Mouse (Mus musculus) C2C12 (cell line): ENCODE data around the gene Tdrkh.

Experiments
- CEBPB ChIP-seq: IDR thresholded peaks from one replicate; pipeline ENCODE4 v1.6.1; 2011; ENCODE audit warnings: low read depth, mild to moderate bottlenecking, control low read depth, moderate library complexity
- CTCF ChIP-seq: IDR thresholded peaks from one replicate; pipeline ENCODE4 v1.5.1; 2011; ENCODE audit not compliant: control insufficient read depth, insufficient read depth, insufficient read length
- FOSL1 ChIP-seq: IDR thresholded peaks from one replicate; pipeline ENCODE4 v1.8.0; 2011; ENCODE audit warnings: mild to moderate bottlenecking, low read length; ENCODE audit not compliant: poor library complexity, insufficient read depth, severe bottlenecking
- MAX ChIP-seq: IDR thresholded peaks from one replicate; pipeline ENCODE4 v1.6.1; 2011; ENCODE audit warnings: mild to moderate bottlenecking, control low read depth
- MYOD1 ChIP-seq: IDR thresholded peaks from one replicate; pipeline ENCODE4 v1.6.1; 2011; ENCODE audit warnings: low read depth; ENCODE audit not compliant: control insufficient read depth, insufficient read length
- MYOG ChIP-seq: IDR thresholded peaks from one replicate; pipeline ENCODE4 v1.6.1; 2011; ENCODE audit not compliant: control insufficient read depth, insufficient read length; ENCODE audit errors: extremely low read depth
- USF1 ChIP-seq: IDR thresholded peaks from one replicate; pipeline ENCODE4 v1.6.1; 2011; ENCODE audit warnings: low read depth, mild to moderate bottlenecking, control low read depth, moderate library complexity

DNA sequence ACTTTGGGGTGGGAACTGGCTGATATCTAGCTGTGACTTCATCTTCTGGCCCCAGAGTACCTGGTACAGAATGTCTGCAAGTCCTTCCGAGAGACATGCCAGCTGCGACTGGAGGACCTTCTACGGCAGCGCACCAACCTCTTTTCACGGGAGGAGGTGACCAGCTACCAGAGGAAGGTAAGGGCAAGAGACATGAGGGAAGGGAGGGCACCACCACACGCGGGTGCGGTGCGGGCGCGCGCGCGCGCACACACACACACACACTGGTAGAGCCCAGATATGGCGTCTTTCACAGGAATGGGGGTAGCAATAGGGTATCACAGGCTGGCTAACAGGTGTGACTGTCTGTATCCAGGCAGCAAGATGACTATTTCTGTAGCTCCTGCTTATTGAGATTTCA is 23.7 kb upstream of the Tdrkh start:
- TF ChIP-seq USF1 (no peak), CTCF (no peak), FOSL1 (no peak), MYOD1 (no peak), MYOG (no peak), MAX (no peak), CEBPB (no peak)
